Mouse (Mus musculus): ENCODE data around the gene Dlg4.

Gene Dlg4

GRCm38 (mm10) chr11:70019495-70020021 lies 2.8 kb downstream of the Dlg4 start:
- no peak for DNase-seq (ENCODE audit: low read depth, low spot score)

- no peak for DNase-seq (ENCODE audit: low read depth, low spot score)
Measured at GRCm38 (mm10) chr11:70020022-70020631, 3.4 kb downstream of the Dlg4 start.

- peak; percentile 82 for DNase-seq (ENCODE audit: low read depth, low spot score)
Measured at GRCm38 (mm10) chr11:70020731-70021263, 4.1 kb downstream of the Dlg4 start.

GRCm38 (mm10) chr11:70021264-70022132 lies 4.8 kb downstream of the Dlg4 start:
- peak; percentile 98 for DNase-seq (ENCODE audit: low read depth, low spot score)

- DNase-seq (ENCODE audit: low read depth, low spot score), result no peak
Measured at GRCm38 (mm10) chr11:70023481-70024150, 6.9 kb downstream of the Dlg4 start.

DNA sequence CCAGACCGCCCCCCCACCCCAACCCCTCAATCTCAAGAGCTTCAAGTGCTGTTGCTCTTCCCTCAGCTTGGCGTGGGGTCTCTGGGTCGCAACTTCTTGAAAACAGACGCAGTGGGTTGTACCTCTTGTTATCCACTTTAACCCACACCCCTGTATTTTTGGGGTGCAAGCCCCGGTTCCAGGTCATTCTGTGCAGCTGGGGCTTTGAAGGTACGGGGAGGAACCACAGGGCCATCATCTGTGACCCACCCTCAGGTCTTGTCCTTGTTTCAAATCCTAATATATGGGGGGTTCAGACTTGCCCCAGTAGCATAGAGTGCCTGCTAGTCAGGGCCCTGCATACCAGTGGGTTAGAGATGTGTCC lies 7.4 kb downstream of the Dlg4 start:
- DNase-seq (ENCODE audit: low read depth, low spot score), result no peak

DNA sequence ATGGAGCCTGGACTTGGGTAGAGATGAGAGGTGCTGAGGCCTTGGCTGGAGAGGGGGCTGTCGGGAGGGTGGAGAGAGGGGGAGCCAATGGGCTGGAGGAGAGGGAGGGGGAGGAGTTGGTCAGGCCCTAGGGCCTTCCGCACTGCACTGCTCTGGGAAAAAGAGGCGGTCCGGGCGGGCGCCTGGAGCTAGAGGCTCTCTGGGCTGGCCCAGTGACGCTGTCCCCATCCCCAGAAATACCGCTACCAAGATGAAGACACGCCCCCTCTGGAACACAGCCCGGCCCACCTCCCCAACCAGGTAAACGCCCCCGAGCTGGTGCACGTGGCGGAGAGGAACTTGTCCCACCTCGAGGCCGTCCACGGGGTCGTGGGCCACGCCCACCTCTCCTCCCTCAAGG lies 9.9 kb downstream of the Dlg4 start:
- DNase-seq (ENCODE audit: low read depth, low spot score), result no peak

DNA sequence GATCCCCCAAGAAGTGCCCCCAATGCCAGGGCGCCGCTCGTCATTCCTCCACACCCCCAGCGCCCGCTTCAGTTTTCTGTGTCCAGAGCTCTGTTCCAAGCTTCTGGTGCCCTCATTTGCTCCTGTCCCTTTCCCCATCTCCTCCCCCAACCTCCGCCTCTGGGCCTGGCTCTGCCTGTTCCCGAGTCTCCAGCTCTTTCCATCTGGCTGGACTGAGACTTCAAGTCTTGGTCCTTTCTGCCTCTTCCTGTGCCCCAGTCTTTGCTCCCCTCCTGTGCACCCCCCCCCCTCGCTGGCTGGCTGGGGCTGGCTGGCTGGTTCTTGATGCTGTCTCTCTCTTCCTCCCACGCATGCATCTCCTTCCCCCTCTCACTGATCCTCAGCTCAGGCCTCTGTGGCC lies 10.7 kb downstream of the Dlg4 start:
- DNase-seq (ENCODE audit: low read depth, low spot score), result no peak

- DNase-seq (ENCODE audit: low read depth, low spot score), result no peak
Measured at GRCm38 (mm10) chr11:70028401-70029129, 11.8 kb downstream of the Dlg4 start.

GRCm38 (mm10) chr11:70029130-70029801 lies 12.5 kb downstream of the Dlg4 start:
- DNase-seq (ENCODE audit: low read depth, low spot score), result peak; percentile 95

DNA sequence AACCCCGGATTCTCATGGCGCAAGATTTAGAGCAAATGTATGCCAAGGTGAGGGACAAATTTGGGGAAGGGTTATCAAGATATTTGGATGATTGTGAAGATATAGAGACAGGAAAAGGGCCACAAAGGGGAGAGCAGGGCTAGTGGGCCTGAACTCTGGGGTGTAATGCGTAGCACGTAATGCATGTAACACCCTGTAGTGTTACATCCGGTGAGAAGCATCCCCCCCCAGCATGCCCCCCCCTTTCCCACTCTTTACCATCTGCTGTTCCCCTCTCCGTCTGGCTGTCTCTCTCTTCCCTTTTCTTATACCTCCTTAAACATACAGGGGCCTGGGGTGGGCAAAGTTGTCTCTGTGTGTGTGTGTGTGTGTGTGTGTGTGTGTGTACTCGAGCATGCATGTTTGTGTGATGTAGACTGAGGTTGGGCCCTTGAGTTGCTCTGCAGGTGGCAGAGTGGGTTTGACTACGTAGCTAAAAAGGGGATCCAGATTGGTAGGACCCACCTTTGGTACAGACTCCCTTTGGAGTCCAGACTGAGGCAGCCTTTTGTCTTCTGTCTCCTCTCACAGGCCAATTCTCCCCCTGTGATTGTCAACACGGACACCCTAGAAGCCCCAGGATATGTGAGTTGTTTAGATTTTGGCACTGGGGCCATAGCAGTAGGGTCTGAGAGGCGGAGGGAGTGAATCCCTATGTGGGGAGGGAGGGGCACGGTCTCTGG lies 13.2 kb downstream of the Dlg4 start:
- no peak for DNase-seq (ENCODE audit: low read depth, low spot score)

GRCm38 (mm10) chr11:70030651-70031320 lies 14.0 kb downstream of the Dlg4 start:
- no peak for DNase-seq (ENCODE audit: low read depth, low spot score)

GRCm38 (mm10) chr11:70031321-70031670 lies 14.6 kb downstream of the Dlg4 start:
- no peak for DNase-seq (ENCODE audit: low read depth, low spot score)

DNA sequence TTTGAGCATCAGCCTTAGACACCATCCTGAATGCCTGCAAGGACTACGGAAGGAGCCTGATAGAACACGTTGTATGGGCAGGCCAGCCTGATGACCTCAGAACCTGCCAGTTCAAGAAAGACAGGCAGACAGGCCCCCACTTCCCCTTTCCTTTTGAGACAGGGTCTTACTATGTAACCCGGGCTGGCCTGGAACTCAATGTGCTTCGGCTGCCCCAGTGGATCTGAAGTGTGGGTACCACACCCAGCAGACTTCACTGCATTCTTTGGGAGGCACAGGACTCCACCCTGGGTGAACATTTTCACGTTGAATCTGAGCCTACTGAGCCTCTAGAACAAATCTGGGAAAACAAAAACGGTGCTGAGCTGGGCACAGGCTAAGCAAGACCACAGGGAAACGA lies 21.4 kb downstream of the Dlg4 start:
- DNase-seq (ENCODE audit: low read depth, low spot score), result no peak

DNA sequence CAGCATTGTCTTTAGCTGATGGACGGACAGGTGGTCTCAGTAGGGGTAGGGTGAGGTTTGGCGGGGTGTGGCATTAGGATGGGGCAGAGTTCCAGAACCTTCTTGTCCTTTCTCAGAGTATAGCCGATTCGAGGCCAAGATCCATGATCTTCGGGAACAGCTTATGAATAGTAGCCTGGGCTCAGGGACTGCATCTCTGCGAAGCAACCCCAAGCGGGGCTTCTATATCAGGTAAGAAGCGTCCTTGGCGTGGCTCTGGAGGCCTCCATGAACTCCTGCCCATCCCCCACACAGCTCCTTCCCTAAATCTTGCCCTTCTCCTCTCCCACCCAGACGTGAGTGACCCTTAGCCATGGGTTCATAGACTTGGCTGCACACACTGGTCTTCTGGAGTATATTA lies 22.9 kb downstream of the Dlg4 start:
- no peak for DNase-seq (ENCODE audit: low read depth, low spot score)

DNA sequence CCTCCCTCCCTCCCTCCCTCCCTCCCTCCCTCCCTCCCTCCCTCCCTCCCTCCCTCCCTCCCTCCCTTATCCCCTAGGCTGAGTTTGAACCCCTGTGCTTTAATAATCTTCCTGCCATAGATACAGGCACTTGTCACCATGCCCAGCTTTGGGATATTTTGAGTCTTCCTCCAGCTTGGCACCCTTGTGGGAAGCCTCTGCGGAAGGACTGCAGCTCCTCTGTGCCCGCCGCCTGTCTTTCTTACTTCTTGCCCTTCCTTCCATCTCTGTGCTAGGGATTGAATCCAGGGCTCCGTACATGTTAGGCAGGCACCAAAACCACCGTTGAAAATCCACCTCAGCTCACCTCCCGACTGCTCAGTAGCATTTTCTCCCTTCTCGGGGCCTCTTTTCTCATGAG lies 23.4 kb downstream of the Dlg4 start:
- DNase-seq (ENCODE audit: low read depth, low spot score), result no peak

DNA sequence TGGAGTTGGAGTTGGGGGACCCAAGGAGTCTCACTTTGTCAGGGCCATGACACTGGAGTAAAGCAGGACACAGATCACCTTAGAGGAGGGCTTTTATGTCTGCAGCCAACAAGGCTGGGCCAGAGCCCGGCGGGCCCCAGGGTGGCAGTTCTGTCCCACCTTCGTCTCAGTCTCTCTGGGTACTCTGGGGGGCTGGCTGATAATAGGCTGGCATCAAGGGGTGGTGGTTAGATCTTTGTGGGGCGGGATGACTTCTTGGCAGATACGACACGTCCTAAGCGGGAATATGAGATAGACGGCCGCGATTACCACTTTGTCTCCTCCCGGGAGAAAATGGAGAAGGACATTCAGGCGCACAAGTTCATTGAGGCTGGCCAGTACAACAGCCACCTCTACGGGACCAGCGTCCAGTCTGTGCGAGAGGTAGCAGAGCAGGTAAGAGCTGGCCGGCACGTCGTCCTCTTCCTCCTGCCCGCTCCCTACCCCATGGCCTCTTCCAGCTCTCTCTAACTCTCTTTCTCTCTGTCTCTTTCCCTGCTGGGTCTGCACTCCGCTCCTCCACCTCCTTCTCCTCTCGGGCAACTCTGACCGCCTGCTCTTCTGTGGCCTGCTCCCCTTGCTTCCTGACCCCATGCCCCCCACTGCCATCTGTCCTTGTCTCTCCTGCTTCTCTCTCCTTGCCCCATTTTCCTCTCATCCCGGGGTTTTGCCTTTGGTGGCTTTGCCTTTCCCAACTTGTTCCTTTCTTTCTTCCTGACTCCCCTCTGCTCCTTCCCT lies 25.8 kb downstream of the Dlg4 start:
- DNase-seq (ENCODE audit: low read depth, low spot score), result no peak

DNA sequence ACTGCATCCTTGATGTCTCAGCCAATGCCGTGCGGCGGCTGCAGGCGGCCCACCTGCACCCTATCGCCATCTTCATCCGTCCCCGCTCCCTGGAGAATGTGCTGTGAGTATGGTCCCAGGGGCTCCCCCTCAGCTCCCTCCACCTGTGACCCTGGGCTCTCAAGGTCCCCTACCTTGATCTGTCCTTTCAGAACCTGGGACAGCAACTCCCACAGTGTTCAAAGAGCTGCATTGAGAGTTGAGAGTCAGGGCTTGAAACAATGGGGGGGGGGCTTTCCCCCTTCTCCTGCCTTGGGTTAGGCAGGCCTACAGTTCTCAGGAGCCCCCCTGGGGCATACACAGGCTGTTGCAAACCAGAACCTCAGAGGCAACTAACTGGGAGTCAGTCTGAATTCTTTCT lies 26.9 kb downstream of the Dlg4 start:
- DNase-seq (ENCODE audit: low read depth, low spot score), result no peak

DNA sequence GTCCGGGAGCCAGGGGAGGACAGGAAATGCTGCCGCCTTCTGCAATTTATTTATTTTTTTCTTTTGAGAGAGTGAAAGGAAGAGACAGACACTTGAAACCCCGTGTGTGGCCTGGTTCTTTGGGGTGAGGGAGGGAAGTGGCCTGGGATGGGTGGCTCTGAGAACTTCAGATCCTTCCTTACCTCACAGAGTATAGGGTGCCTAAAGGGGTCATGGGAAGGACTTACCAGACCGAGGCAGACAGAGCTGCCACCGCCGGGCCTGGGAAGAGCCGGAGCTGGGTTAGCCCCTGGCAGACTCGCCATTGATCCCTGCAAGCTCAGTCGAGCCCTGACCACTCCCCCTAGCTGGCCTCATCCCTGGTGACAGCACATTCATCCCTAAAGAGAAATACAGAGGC lies 28.7 kb downstream of the Dlg4 start:
- DNase-seq (ENCODE audit: low read depth, low spot score), result no peak

Measured in brain, embryonic 18.5 days (tissue).